In the genomic region with DNA sequence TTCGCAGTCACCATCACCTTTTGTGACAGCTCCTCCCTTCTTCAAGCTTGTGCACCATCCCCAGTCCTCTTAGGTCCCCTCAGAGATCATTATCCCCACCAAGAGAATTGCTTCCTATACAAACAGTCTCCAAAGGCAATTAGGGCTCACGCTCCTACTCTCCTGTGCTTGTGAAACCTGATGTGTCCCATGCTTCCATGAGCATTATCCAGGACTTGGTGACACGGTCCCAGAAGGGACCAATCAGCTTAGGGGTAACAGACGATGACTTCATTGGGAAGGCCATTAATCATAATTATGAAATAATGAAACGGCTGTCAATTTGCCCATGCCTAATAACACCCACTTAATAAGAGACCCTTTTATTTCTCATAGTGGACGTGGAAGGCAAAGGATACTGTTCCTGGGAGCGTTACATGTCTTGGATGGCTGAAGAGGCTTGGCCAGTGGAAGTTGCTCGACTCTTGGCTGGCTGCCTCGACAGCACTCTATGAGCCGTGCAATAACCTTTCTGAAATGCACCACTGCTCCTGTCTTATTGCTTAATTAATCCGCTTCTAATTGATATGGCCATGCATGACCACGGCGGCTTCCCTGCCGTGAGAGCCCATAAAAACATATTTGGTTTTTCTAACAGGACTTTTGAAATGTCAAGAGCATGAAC, we compare ENCODE assay signal across 16 mouse cellular contexts.
DNase-seq lines count a peak whose midpoint lies in the region; ATAC-seq and TF ChIP-seq lines count a peak whose summit lies in the region.
"Had no signal": no experiment of that assay in that cellular context is flagged by ENCODE, and none has a peak within 500 bp of the region (broad histone marks: within the 10 kb centered on the region; RNA-seq: fewer than 3 reads in every experiment).

No protein-coding gene starts in this region.

- H3K27ac ChIP-seq in embryonic facial prominence, embryonic 14.5 days (replicated peaks; ENCODE audit: low read depth, low read length) = no peak overlapping the region
- no peak overlapping the region for H3K27ac ChIP-seq in embryonic facial prominence, embryonic 10.5 days (replicated peaks)
- no peak overlapping the region for H3K27ac ChIP-seq in midbrain, postnatal 0 days (ENCODE audit: low read depth, low read length)
- H3K27ac ChIP-seq in midbrain, embryonic 10.5 days (replicated peaks) = no peak overlapping the region
- H3K27ac ChIP-seq in kidney, embryonic 16.5 days (ENCODE audit: low read length) = no peak overlapping the region
- H3K27ac ChIP-seq in liver, embryonic 11.5 days (ENCODE audit: low read depth, low read length) = no peak overlapping the region
- H3K27ac ChIP-seq: limb, embryonic 12.5 days; midbrain, embryonic 15.5 days; neural tube, embryonic 12.5 days had no signal

- peak; percentile 67; the same call in 1 of the 2 replicates for ATAC-seq in embryonic facial prominence, embryonic 14.5 days (ENCODE audit: low read depth)
- ATAC-seq in midbrain, postnatal 0 days (ENCODE audit: low FRiP score) = no peak
- ATAC-seq in kidney, embryonic 16.5 days (ENCODE audit: low FRiP score, low TSS enrichment) = peak; percentile 67
- no peak for ATAC-seq in liver, embryonic 11.5 days (replicated peaks; ENCODE audit: low FRiP score)
- ATAC-seq: midbrain, embryonic 15.5 days had no signal

- WGBS in embryonic facial prominence, embryonic 14.5 days = 74% methylated on average over 14 of the region's 14 CpGs
- 88% methylated on average over 14 of the region's 14 CpGs for WGBS in embryonic facial prominence, embryonic 10.5 days
- WGBS in midbrain, postnatal 0 days = 70% methylated on average over 14 of the region's 14 CpGs
- whole genome bisulfite sequencing in midbrain, embryonic 10.5 days = 88% methylated on average over 14 of the region's 14 CpGs
- 45% methylated on average over 14 of the region's 14 CpGs for WGBS in kidney, embryonic 16.5 days
- WGBS in liver, embryonic 11.5 days = 79% methylated on average over 14 of the region's 14 CpGs

- H3K27me3 ChIP-seq in embryonic facial prominence, embryonic 14.5 days (replicated peaks; ENCODE audit: control insufficient read depth, insufficient read depth, low read length) = no peaks in the 10 kb centered on the region
- H3K27me3 ChIP-seq in embryonic facial prominence, embryonic 10.5 days (replicated peaks; ENCODE audit: low read depth, poor library complexity, severe bottlenecking) = no peaks in the 10 kb centered on the region
- no peaks in the 10 kb centered on the region for H3K27me3 ChIP-seq in midbrain, postnatal 0 days (ENCODE audit: insufficient read depth, low read length)
- no peaks in the 10 kb centered on the region for H3K27me3 ChIP-seq in midbrain, embryonic 10.5 days (ENCODE audit: low read depth, poor library complexity, severe bottlenecking)
- H3K27me3 ChIP-seq in kidney, embryonic 16.5 days (ENCODE audit: insufficient read depth, low read length) = no peaks in the 10 kb centered on the region
- H3K27me3 ChIP-seq in liver, embryonic 11.5 days (replicated peaks; ENCODE audit: control insufficient read depth, insufficient read depth, low read length) = no peaks in the 10 kb centered on the region
- H3K27me3 ChIP-seq: midbrain, embryonic 15.5 days; neural tube, embryonic 12.5 days had no signal

- no peaks in the 10 kb centered on the region for H3K9me3 ChIP-seq in embryonic facial prominence, embryonic 14.5 days (ENCODE audit: control insufficient read depth, low read length)
- no peaks in the 10 kb centered on the region for H3K9me3 ChIP-seq in embryonic facial prominence, embryonic 10.5 days
- no peaks in the 10 kb centered on the region for H3K9me3 ChIP-seq in midbrain, postnatal 0 days (ENCODE audit: low read length)
- H3K9me3 ChIP-seq in midbrain, embryonic 10.5 days (replicated peaks) = no peaks in the 10 kb centered on the region
- no peaks in the 10 kb centered on the region for H3K9me3 ChIP-seq in kidney, embryonic 16.5 days (ENCODE audit: low read length)
- H3K9me3 ChIP-seq in liver, embryonic 11.5 days (ENCODE audit: control insufficient read depth, low read length) = no peaks in the 10 kb centered on the region
- H3K9me3 ChIP-seq: limb, embryonic 12.5 days; midbrain, embryonic 15.5 days; neural tube, embryonic 12.5 days had no signal

- TF ChIP-seq CTCF in midbrain, postnatal 0 days (IDR thresholded peaks at IDR 0.05) = no peak

- no peaks in the 10 kb centered on the region for H3K4me1 ChIP-seq in embryonic facial prominence, embryonic 14.5 days (ENCODE audit: control insufficient read depth, insufficient read depth, low read length)
- H3K4me1 ChIP-seq in embryonic facial prominence, embryonic 10.5 days = no peaks in the 10 kb centered on the region
- H3K4me1 ChIP-seq in midbrain, postnatal 0 days (ENCODE audit: insufficient read depth, low read length) = no peaks in the 10 kb centered on the region
- no peaks in the 10 kb centered on the region for H3K4me1 ChIP-seq in midbrain, embryonic 10.5 days
- H3K4me1 ChIP-seq in kidney, embryonic 16.5 days (ENCODE audit: insufficient read depth, low read length) = 0 out of 2 replicates have a peak, but pooled peaks cover 5% of the 10 kb centered on the region
- H3K4me1 ChIP-seq in liver, embryonic 11.5 days (replicated peaks; ENCODE audit: control insufficient read depth, insufficient read depth, low read length) = no peaks in the 10 kb centered on the region
- H3K4me1 ChIP-seq: midbrain, embryonic 15.5 days; neural tube, embryonic 12.5 days had no signal

- no peaks in the 10 kb centered on the region for H3K36me3 ChIP-seq in embryonic facial prominence, embryonic 14.5 days (ENCODE audit: control insufficient read depth, insufficient read depth, low read length)
- no peaks in the 10 kb centered on the region for H3K36me3 ChIP-seq in embryonic facial prominence, embryonic 10.5 days (replicated peaks)
- no peaks in the 10 kb centered on the region for H3K36me3 ChIP-seq in midbrain, postnatal 0 days (ENCODE audit: insufficient read depth, low read length)
- H3K36me3 ChIP-seq in midbrain, embryonic 10.5 days = no peaks in the 10 kb centered on the region
- no peaks in the 10 kb centered on the region for H3K36me3 ChIP-seq in kidney, embryonic 16.5 days (ENCODE audit: insufficient read depth, low read length)
- H3K36me3 ChIP-seq in liver, embryonic 11.5 days (ENCODE audit: control insufficient read depth, insufficient read depth, low read length) = no peaks in the 10 kb centered on the region
- H3K36me3 ChIP-seq: limb, embryonic 12.5 days; midbrain, embryonic 15.5 days; neural tube, embryonic 12.5 days had no signal

- no peak overlapping the region for H3K9ac ChIP-seq in embryonic facial prominence, embryonic 14.5 days (ENCODE audit: low read depth, low read length)
- H3K9ac ChIP-seq in midbrain, postnatal 0 days (replicated peaks; ENCODE audit: low read length, poor library complexity, severe bottlenecking) = no peak overlapping the region
- H3K9ac ChIP-seq in kidney, embryonic 16.5 days (replicated peaks; ENCODE audit: low read length) = no peak overlapping the region
- no peak overlapping the region for H3K9ac ChIP-seq in liver, embryonic 11.5 days (ENCODE audit: low read depth, low read length)
- H3K9ac ChIP-seq: limb, embryonic 12.5 days; midbrain, embryonic 15.5 days; neural tube, embryonic 12.5 days had no signal

- no peak overlapping the region for H3K4me2 ChIP-seq in embryonic facial prominence, embryonic 14.5 days (ENCODE audit: low read depth, low read length)
- H3K4me2 ChIP-seq in midbrain, postnatal 0 days (ENCODE audit: low read depth, low read length, poor library complexity, severe bottlenecking) = no peak overlapping the region
- no peak overlapping the region for H3K4me2 ChIP-seq in kidney, embryonic 16.5 days (replicated peaks; ENCODE audit: low read depth, low read length)
- no peak overlapping the region for H3K4me2 ChIP-seq in liver, embryonic 11.5 days
- H3K4me2 ChIP-seq: limb, embryonic 12.5 days; midbrain, embryonic 15.5 days; neural tube, embryonic 12.5 days had no signal

- DNase-seq in embryonic facial prominence, embryonic 14.5 days (ENCODE audit: low spot score) = no peak
- DNase-seq in embryonic facial prominence, embryonic 10.5 days (ENCODE audit: low spot score) = no peak
- DNase-seq in midbrain, postnatal 0 days (ENCODE audit: low spot score) = peak; percentile 77
- DNase-seq in midbrain, embryonic 10.5 days (ENCODE audit: low spot score) = no peak
- DNase-seq in heart, adult 8-10 months (ENCODE audit: low spot score) = no peak
- no peak for DNase-seq in layer of hippocampus, postnatal 36 days
- no peak for DNase-seq in liver, embryonic 11.5 days (ENCODE audit: low spot score)
- DNase-seq: adrenal gland, postnatal 25 days; layer of hippocampus, adult 9-11 months; lung, adult 18-20 months; lung, postnatal 4 days; thymus, postnatal 4 days had no signal

- H3K4me3 ChIP-seq in embryonic facial prominence, embryonic 14.5 days (ENCODE audit: low read depth, low read length) = no peak overlapping the region
- H3K4me3 ChIP-seq in embryonic facial prominence, embryonic 10.5 days = no peak overlapping the region
- H3K4me3 ChIP-seq in midbrain, postnatal 0 days (ENCODE audit: low read depth, low read length) = no peak overlapping the region
- no peak overlapping the region for H3K4me3 ChIP-seq in midbrain, embryonic 10.5 days
- no peak overlapping the region for H3K4me3 ChIP-seq in kidney, embryonic 16.5 days (ENCODE audit: low read length)
- no peak overlapping the region for H3K4me3 ChIP-seq in liver, embryonic 11.5 days (ENCODE audit: low read depth, low read length)
- H3K4me3 ChIP-seq: limb, embryonic 12.5 days; midbrain, embryonic 15.5 days; neural tube, embryonic 12.5 days had no signal

Comparison
In these comparisons a context has a peak if more than half of its experiments do, and no peak if none do; other contexts are left out.
1. ATAC-seq: peak in embryonic facial prominence, embryonic 14.5 days (single experiment) and kidney, embryonic 16.5 days (single experiment); none in midbrain, postnatal 0 days (single experiment) and liver, embryonic 11.5 days (single experiment).